Mouse (Mus musculus): ENCODE results near the gene 5730409E04Rik. TPM values are rescaled to one million over a fixed set of nuclear protein-coding genes. Genes with fewer than 3 reads are reported as not detected.
A peak's percentile ranks its signal among the peaks of the same experiment; 100 is the strongest.

5730409E04Rik gene
- polyA plus RNA-seq, 1 experiment: 1.8 TPM

GRCm38 (mm10) chr4:126647996-126648910 is 38.6 kb downstream of the 5730409E04Rik start:
- Histone ChIP-seq H3K27me3 (ENCODE audit: control insufficient read depth, insufficient read depth, insufficient read length) (peaks cover 66% of the 10 kb centered on the region), H3K4me3 (no peak overlapping the region), H3ac (ENCODE audit: control insufficient read depth, insufficient read length) (no peak overlapping the region), H3K36me3 (ENCODE audit: control insufficient read depth, insufficient read depth) (no peaks in the 10 kb centered on the region), H3K4me2 (ENCODE audit: low read depth) (no peak overlapping the region), H3K79me2 (ENCODE audit: control insufficient read depth, insufficient read depth) (no peaks in the 10 kb centered on the region)
- no peak for TF ChIP-seq SRF (IDR thresholded peaks at IDR 0.05; ENCODE audit: control insufficient read depth, insufficient read length, low read depth)
- TF ChIP-seq REST (IDR thresholded peaks at IDR 0.05; ENCODE audit: insufficient read depth, insufficient read length): no peak
- TF ChIP-seq TCF3 (IDR thresholded peaks at IDR 0.05; ENCODE audit: insufficient read length, low read depth): no peak
- TF ChIP-seq MAX (IDR thresholded peaks at IDR 0.05; ENCODE audit: low read depth): no peak
- TF ChIP-seq MYOD1 (IDR thresholded peaks at IDR 0.05; ENCODE audit: control insufficient read depth in 1 of 3, insufficient read length in 2 of 3, low read depth in 2 of 3): no peak
- TF ChIP-seq USF1 (IDR thresholded peaks at IDR 0.05; ENCODE audit: low read depth): no peak
- no peak for TF ChIP-seq CEBPB (IDR thresholded peaks at IDR 0.05; ENCODE audit: insufficient read depth, poor library complexity, severe bottlenecking)
- TF ChIP-seq POLR2AphosphoS2 (IDR thresholded peaks at IDR 0.05; ENCODE audit: insufficient read length, low read depth): no peak
- no peak for TF ChIP-seq E2F4 (IDR thresholded peaks at IDR 0.05; ENCODE audit: insufficient read depth)
- no peak for TF ChIP-seq POLR2A (IDR thresholded peaks at IDR 0.05; ENCODE audit: insufficient read length, low read depth)
- TF ChIP-seq MYOG (IDR thresholded peaks at IDR 0.05; ENCODE audit: control insufficient read depth in 1 of 3, insufficient read depth in 1 of 3, insufficient read length in 2 of 3, low read depth in 2 of 3): no peak

GRCm38 (mm10) chr4:126653148-126653547 is 43.5 kb downstream of the 5730409E04Rik start:
- Histone ChIP-seq H3K4me2 (ENCODE audit: low read depth) (no peak overlapping the region), H3ac (ENCODE audit: control insufficient read depth, insufficient read length) (no peak overlapping the region), H3K79me2 (ENCODE audit: control insufficient read depth, insufficient read depth) (no peaks in the 10 kb centered on the region), H3K36me3 (ENCODE audit: control insufficient read depth, insufficient read depth) (no peaks in the 10 kb centered on the region), H3K27me3 (ENCODE audit: control insufficient read depth, insufficient read depth, insufficient read length) (peaks cover 71% of the 10 kb centered on the region), H3K4me3 (no peak overlapping the region)
- no peak for TF ChIP-seq MYOD1 (IDR thresholded peaks at IDR 0.05; ENCODE audit: control insufficient read depth in 1 of 3, insufficient read length in 2 of 3, low read depth in 2 of 3)
- TF ChIP-seq TCF12 (IDR thresholded peaks at IDR 0.05; ENCODE audit: insufficient read depth, poor library complexity, severe bottlenecking): no peak
- TF ChIP-seq REST (IDR thresholded peaks at IDR 0.05; ENCODE audit: insufficient read depth, insufficient read length): no peak
- no peak for TF ChIP-seq MYOG (IDR thresholded peaks at IDR 0.05; ENCODE audit: control insufficient read depth in 1 of 3, insufficient read depth in 1 of 3, insufficient read length in 2 of 3, low read depth in 2 of 3)
- no peak for TF ChIP-seq CEBPB (IDR thresholded peaks at IDR 0.05; ENCODE audit: insufficient read depth, poor library complexity, severe bottlenecking)
- no peak for TF ChIP-seq POLR2A (IDR thresholded peaks at IDR 0.05; ENCODE audit: insufficient read length, low read depth)
- no peak for TF ChIP-seq E2F4 (IDR thresholded peaks at IDR 0.05; ENCODE audit: insufficient read depth)
- TF ChIP-seq MAX (IDR thresholded peaks at IDR 0.05; ENCODE audit: low read depth): no peak
- TF ChIP-seq SRF (IDR thresholded peaks at IDR 0.05; ENCODE audit: control insufficient read depth, insufficient read length, low read depth): no peak
- no peak for TF ChIP-seq TCF3 (IDR thresholded peaks at IDR 0.05; ENCODE audit: insufficient read length, low read depth)
- TF ChIP-seq USF1 (IDR thresholded peaks at IDR 0.05; ENCODE audit: low read depth): no peak

GRCm38 (mm10) chr4:126655356-126655755 is 45.7 kb downstream of the 5730409E04Rik start:
- Histone ChIP-seq H3K4me3 (no peak overlapping the region), H3K36me3 (ENCODE audit: control insufficient read depth, insufficient read depth) (no peaks in the 10 kb centered on the region), H3ac (ENCODE audit: control insufficient read depth, insufficient read length) (no peak overlapping the region), H3K27me3 (ENCODE audit: control insufficient read depth, insufficient read depth, insufficient read length) (peaks cover 68% of the 10 kb centered on the region), H3K79me2 (ENCODE audit: control insufficient read depth, insufficient read depth) (no peaks in the 10 kb centered on the region), H3K4me2 (ENCODE audit: low read depth) (no peak overlapping the region)
- TF ChIP-seq REST (IDR thresholded peaks at IDR 0.05; ENCODE audit: insufficient read depth, insufficient read length): peak; percentile 91
- no peak for TF ChIP-seq POLR2AphosphoS2 (IDR thresholded peaks at IDR 0.05; ENCODE audit: insufficient read length, low read depth)
- TF ChIP-seq USF1 (IDR thresholded peaks at IDR 0.05; ENCODE audit: low read depth): no peak
- no peak for TF ChIP-seq CEBPB (IDR thresholded peaks at IDR 0.05; ENCODE audit: insufficient read depth, poor library complexity, severe bottlenecking)

GRCm38 (mm10) chr4:126661249-126661648 is 51.6 kb downstream of the 5730409E04Rik start:
- no peak overlapping the region for H3K4me2 ChIP-seq (ENCODE audit: low read depth)
- H3K79me2 ChIP-seq (ENCODE audit: control insufficient read depth, insufficient read depth): no peaks in the 10 kb centered on the region
- no peak overlapping the region for H3K4me3 ChIP-seq
- peaks cover 61% of the 10 kb centered on the region for H3K27me3 ChIP-seq (ENCODE audit: control insufficient read depth, insufficient read depth, insufficient read length)
- H3ac ChIP-seq (ENCODE audit: control insufficient read depth, insufficient read length): no peak overlapping the region
- no peaks in the 10 kb centered on the region for H3K36me3 ChIP-seq (ENCODE audit: control insufficient read depth, insufficient read depth)
- no peak for TF ChIP-seq SRF (IDR thresholded peaks at IDR 0.05; ENCODE audit: control insufficient read depth, insufficient read length, low read depth)
- no peak for TF ChIP-seq POLR2A (IDR thresholded peaks at IDR 0.05; ENCODE audit: insufficient read length, low read depth)

Other genes starting within 250 kb of the 5730409E04Rik start
- gene Ago3, start 180.3 kb upstream of the 5730409E04Rik start, polyA plus RNA-seq (2012; fragmentation: generic; extraction: Trizol): 4.5 TPM
- gene Ago1, start 141.2 kb upstream of the 5730409E04Rik start, polyA plus RNA-seq (2012; fragmentation: generic; extraction: Trizol): 8.4 TPM
- gene Ago4, start 76.3 kb upstream of the 5730409E04Rik start, polyA plus RNA-seq (2012; fragmentation: generic; extraction: Trizol): 0.02 TPM
- gene Clspn, start 52.9 kb upstream of the 5730409E04Rik start, polyA plus RNA-seq (2012; fragmentation: generic; extraction: Trizol): 1.7 TPM
- gene Psmb2, start 67.8 kb downstream of the 5730409E04Rik start, polyA plus RNA-seq (2012; fragmentation: generic; extraction: Trizol): 236 TPM
- 0.02 TPM for gene Tfap2e, start 126.4 kb downstream of the 5730409E04Rik start, polyA plus RNA-seq (2012; fragmentation: generic; extraction: Trizol)
- gene Ncdn, start 143.6 kb downstream of the 5730409E04Rik start, polyA plus RNA-seq (2012; fragmentation: generic; extraction: Trizol): 25.8 TPM
- 56.6 TPM for gene AU040320, start 143.7 kb downstream of the 5730409E04Rik start, polyA plus RNA-seq (2012; fragmentation: generic; extraction: Trizol)